Mouse (Mus musculus) Patski (cell line): ENCODE measurements around the gene Nuak1. TPM values are rescaled to one million over a fixed set of nuclear protein-coding genes. Genes with fewer than 3 reads are reported as not detected.

Experiments used
- ATAC-seq: fragments of 100-300 bp; one replicate; pipeline ENCODE4 v1.8.0; 2021
- CTCF ChIA-PET: fragments of 350-600 bp; sonication (Branson Sonifier 250); formaldehyde crosslinking; loops from one replicate; lab custom pipeline; 2022; ENCODE audit warnings: inconsistent platforms; lab: Charles Lee
- POLR2A ChIA-PET: fragments of 350-600 bp; sonication (Branson Sonifier 250); formaldehyde crosslinking; loops from one replicate; lab custom pipeline; 2022; ENCODE audit warnings: antibody characterized with exemption, inconsistent platforms; lab: Charles Lee
- DNase-seq: peaks from one replicate; pipeline ENCODE4 v3.0.0-alpha.2; 2011; ENCODE audit warnings: low read depth, low spot score
- H3K27me3 ChIP-seq: fragments of 371-371 bp; one replicate; pipeline ENCODE4 v1.5.1; 2021
- CTCF ChIP-seq: fragments of 100-300 bp; IDR thresholded peaks from one replicate; pipeline ENCODE4 v1.5.1; 2021
- in situ Hi-C: fragments of 300-500 bp; cut with MboI; formaldehyde crosslinking; loops from 3 replicates; pipeline ENCODE4 v1.11.1; 2018; ENCODE audit warnings: low pct_unique_long_range_greater_than_20kb, mixed read lengths
- polyA plus RNA-seq: library from polyadenylated mRNA; unstranded; gene quantifications from one replicate; pipeline ENCODE4 v1.2.3, GENCODE M21; 2021

Gene Nuak1
- polyA plus RNA-seq, 1 experiment from 2014 or later: 31.4 TPM

GRCm38 (mm10) chr10:84386625-84387242 is 53.7 kb downstream of the Nuak1 start:
- ChIA-PET POLR2A (interaction anchor here (1.1 kb wide), 1 partner anchor 50 kb away, joined by 3 read pairs; no protein-coding TSS in a partner anchor), CTCF (no interaction called here)
- DNase-seq: no peak
- TF ChIP-seq CTCF: no peak
- in situ Hi-C loops: loop anchor here (5.0 kb wide), 1 partner anchor 51 kb away; no protein-coding TSS in a partner anchor
- no peak for ATAC-seq
- no peaks in the 10 kb centered on the region for H3K27me3 ChIP-seq

GRCm38 (mm10) chr10:84386214-84386613 is 54.2 kb downstream of the Nuak1 start:
- CTCF ChIA-PET: no interaction called here
- in situ Hi-C loops: loop anchor here (5.0 kb wide), 1 partner anchor 51 kb away; no protein-coding TSS in a partner anchor
- no peak for TF ChIP-seq CTCF
- H3K27me3 ChIP-seq: no peaks in the 10 kb centered on the region
- POLR2A ChIA-PET: no interaction called here
- ATAC-seq (no peak), DNase-seq (no peak)

- ATAC-seq (no peak), DNase-seq (no peak)
- no peak for TF ChIP-seq CTCF
- ChIA-PET POLR2A (no interaction called here), CTCF (interaction anchor here (1.5 kb wide), 1 partner anchor 15 kb away, joined by 3 read pairs; no protein-coding TSS in a partner anchor)
- H3K27me3 ChIP-seq: no peaks in the 10 kb centered on the region
- in situ Hi-C loops: loop anchor here (5.0 kb wide), 1 partner anchor 53 kb away; no protein-coding TSS in a partner anchor
Observed at GRCm38 (mm10) chr10:84384761-84385160, 55.6 kb downstream of the Nuak1 start.

GRCm38 (mm10) chr10:84382900-84383883 is 57.2 kb downstream of the Nuak1 start:
- CTCF ChIA-PET: interaction anchor here (1.5 kb wide), 1 partner anchor 17 kb away, joined by 3 read pairs; no protein-coding TSS in a partner anchor
- in situ Hi-C loops: no loop called here
- no peak for DNase-seq
- ATAC-seq: no peak
- no peak for TF ChIP-seq CTCF
- POLR2A ChIA-PET: interaction anchor here (1.7 kb wide), 1 partner anchor 55 kb away, joined by 8 read pairs; no protein-coding TSS in a partner anchor
- H3K27me3 ChIP-seq: no peaks in the 10 kb centered on the region

- ATAC-seq: no peak
- in situ Hi-C loops: no loop called here
- TF ChIP-seq CTCF: no peak
- H3K27me3 ChIP-seq: no peaks in the 10 kb centered on the region
- no peak for DNase-seq
- ChIA-PET POLR2A (no interaction called here), CTCF (no interaction called here)
Observed at GRCm38 (mm10) chr10:84381276-84381798, 59.1 kb downstream of the Nuak1 start.

- in situ Hi-C loops: no loop called here
- CTCF ChIA-PET: no interaction called here
- no peak for TF ChIP-seq CTCF
- POLR2A ChIA-PET: no interaction called here
- DNase-seq (no peak), ATAC-seq (no peak)
- no peaks in the 10 kb centered on the region for H3K27me3 ChIP-seq
Observed at GRCm38 (mm10) chr10:84379366-84379765, 61.0 kb downstream of the Nuak1 start.

GRCm38 (mm10) chr10:84377956-84378355 is 62.4 kb downstream of the Nuak1 start:
- CTCF ChIA-PET: no interaction called here
- ATAC-seq (no peak), DNase-seq (no peak)
- TF ChIP-seq CTCF: no peak
- POLR2A ChIA-PET: no interaction called here
- in situ Hi-C loops: no loop called here
- H3K27me3 ChIP-seq: no peaks in the 10 kb centered on the region

GRCm38 (mm10) chr10:84376346-84376745 is 64.1 kb downstream of the Nuak1 start:
- CTCF ChIA-PET: no interaction called here
- in situ Hi-C loops: no loop called here
- ATAC-seq (no peak), DNase-seq (no peak)
- no peak for TF ChIP-seq CTCF
- POLR2A ChIA-PET: interaction anchor here (0.6 kb wide), 1 partner anchor 74 kb away, joined by 3 read pairs; no protein-coding TSS in a partner anchor
- no peaks in the 10 kb centered on the region for H3K27me3 ChIP-seq

- in situ Hi-C loops: no loop called here
- no peak for DNase-seq
- ATAC-seq: no peak
- no peak for TF ChIP-seq CTCF
- no peaks in the 10 kb centered on the region for H3K27me3 ChIP-seq
- ChIA-PET POLR2A (no interaction called here), CTCF (no interaction called here)
Observed at GRCm38 (mm10) chr10:84374996-84375395, 65.4 kb downstream of the Nuak1 start.

GRCm38 (mm10) chr10:84373476-84373875 is 66.9 kb downstream of the Nuak1 start:
- CTCF ChIA-PET: no interaction called here
- DNase-seq (no peak), ATAC-seq (no peak)
- H3K27me3 ChIP-seq: no peaks in the 10 kb centered on the region
- POLR2A ChIA-PET: no interaction called here
- in situ Hi-C loops: no loop called here
- TF ChIP-seq CTCF: no peak
